Mouse (Mus musculus) c-Kit-negative CD71-positive TER-119-positive erythroid progenitor cells, embryonic 14.5 days (primary cell): ENCODE data around the gene Hadhb.
A peak's percentile ranks its signal among the peaks of the same experiment; 100 is the strongest.
"Not testable (repeated sequence)": the region's sequence is repeated elsewhere in the genome, so short reads cannot be mapped to it uniquely, and the experiment has no call there.

ENCODE experiments used
- DNase-seq: peaks from one replicate; pipeline ENCODE4 v3.0.0-alpha.2; 2013; ENCODE audit warnings: low read depth, low spot score

The Hadhb gene

DNA sequence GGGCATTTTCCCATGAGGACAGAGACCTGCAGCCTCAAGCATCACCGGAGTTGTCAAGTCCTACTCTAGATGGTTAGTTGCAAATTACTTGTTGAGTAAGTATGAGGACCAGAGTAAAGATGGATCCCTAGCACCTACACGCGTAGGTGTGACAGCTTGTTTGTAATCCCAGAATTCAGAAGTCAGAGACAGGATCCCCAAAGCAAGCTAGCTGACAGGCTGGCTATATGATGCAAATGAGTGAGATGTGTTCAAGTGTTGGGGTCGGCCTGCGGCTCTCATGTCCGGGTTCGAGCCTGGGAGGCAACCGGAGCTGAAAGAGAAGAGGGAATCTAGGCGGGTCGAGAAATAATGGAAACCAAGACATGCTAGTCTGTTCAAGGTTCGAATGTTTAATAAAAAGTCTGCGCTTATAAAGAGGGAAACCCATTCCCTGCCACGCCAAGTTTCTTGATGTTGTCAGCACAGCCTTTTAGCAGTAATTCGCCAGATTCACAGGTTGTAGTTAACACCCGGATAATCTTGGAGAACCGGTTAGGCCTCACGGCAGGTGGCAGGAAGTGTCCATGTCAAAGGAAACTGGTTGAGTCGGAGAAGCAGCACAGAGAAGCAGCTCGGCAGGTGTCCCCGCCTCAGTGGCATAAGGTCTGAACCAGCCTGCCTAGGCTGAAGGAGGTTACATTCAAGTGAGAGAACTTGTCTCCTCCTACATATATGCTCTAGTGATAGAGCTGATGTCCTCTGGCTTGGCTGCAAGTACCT is 18.1 kb downstream of the Hadhb start:
- DNase-seq, result no peak

DNA sequence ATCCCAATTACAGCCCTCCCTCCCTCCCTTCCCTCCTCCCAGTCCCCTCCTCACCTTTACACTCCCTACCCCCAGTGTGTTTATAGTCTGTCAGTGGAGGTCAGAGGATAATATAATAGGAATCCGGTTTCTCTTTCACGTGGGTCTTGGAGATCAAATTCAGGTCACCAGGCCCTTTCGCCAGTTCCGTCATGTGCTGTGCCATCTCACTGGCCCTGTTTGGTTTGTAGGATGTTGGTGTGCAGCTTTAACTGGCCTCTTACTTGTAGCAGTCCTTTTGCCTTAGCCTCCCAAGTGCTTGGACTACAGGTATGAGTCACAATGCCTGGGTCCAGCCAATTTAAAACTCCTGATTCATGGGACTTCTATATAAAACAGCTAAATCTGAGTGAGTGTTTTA is 20.8 kb downstream of the Hadhb start:
- no peak for DNase-seq

DNA sequence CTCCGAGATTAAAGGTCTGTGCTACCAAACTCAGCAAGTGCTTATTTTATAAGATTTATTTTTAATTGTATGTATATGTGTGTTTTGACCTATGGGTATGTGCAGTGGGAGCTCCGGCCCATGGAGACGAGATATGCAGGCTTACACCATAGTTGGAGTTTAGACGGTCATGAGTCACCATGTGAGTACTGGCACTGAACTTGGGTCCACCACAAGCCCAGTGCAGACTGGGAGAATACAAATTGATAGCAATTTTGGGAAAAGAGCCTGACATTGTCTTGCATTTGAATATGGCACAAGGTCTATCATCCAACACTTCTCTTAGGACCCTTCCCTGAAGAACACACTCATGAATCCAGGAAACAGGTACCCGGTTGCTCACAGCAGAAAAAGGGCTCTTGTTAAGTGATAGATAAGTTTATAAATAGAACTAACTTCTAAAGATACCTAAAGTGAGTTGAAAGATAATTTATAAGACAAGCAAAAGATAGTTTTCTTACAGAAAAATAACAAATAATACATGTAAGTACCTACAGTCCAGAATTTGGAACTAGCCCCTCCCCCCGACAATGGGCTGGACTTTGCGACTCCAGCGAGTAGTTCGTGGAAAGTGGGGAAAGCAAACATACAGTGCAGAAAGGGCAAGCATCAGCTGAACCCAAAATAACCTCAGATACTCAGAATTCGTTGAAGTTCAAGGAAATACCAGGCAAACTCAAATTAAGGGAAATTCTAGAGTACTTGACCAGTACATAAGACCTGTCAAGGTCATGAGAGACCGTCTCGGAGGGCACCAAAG is 32.8 kb downstream of the Hadhb start:
- no peak for DNase-seq

DNA sequence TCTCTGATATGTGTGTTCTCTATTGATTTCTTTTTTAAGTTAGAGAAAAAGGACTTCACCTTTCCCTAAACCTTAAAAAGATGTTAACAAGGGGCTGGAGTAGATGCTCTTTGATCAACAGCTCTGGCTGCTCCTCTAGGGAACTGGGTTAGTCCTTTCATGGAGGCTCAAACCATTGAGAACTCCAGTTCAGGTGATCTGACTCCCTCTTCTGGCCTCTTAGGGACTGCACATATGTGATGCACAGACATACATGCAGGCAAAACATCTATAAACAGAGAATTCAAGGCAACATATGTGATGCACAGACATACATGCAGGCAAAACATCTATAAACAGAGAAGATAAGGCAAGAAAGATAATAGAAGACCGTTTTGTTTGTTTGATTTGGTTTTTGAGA is 37.4 kb downstream of the Hadhb start:
- no peak for DNase-seq

DNA sequence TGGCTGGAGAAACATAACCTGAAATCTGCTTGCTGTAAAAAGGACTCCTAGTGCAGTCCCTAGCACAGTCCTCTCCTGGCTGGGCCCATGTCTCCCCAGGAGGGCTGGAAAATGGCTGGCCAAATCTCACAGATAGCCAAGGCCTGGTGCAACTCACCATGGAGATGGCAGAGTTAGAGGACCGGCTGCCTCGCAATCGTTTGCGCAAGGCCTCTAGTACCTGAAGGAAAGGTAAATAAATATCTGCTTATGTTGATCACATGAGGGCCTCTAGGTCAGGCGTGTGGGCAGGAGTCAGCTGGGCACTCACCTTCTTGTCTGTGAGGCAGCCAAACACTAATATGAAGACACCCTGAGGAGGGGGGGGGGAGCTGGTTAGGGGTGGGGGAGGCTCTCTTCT is 40.3 kb downstream of the Hadhb start:
- DNase-seq, result no peak

DNA sequence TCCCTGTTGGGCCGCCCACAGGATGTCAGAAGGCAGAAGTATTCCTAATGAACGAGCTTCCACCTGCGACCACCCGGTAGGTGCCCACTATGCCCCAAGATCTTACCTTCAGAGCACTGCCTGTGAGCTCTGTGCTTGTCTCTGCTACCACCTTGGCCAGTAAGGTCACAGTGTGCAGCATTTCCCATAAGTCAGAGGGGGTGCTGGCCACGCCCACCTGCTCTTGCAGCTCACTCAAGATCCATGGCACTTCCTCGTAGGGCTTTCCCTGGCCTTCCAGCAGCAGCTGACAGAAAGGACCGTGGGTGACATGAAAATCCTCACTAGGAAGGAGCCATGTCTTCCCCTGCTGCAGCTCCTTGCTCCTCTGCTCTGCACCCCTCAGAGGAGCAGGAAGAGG is 43.2 kb downstream of the Hadhb start:
- DNase-seq, result no peak

DNA sequence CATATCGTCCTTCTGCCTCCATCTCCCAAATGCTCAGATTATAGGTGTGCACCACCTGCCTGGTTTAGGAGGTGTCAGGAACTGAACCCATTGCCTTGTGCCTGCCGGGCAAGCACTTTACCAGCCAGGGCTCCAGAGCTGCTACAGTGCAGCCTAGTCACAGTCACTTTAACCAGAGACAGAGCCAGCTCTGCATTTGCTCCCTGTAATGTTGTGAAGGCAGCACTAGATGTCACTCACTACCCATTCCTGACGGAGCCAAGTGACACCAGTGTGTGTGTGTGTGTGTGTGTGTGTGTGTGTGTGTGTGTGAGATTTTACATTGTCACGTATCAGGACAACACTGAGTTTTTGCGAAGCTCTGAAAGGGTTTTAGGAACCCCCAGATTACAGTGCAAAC is 46.5 kb downstream of the Hadhb start:
- DNase-seq, result no peak

DNA sequence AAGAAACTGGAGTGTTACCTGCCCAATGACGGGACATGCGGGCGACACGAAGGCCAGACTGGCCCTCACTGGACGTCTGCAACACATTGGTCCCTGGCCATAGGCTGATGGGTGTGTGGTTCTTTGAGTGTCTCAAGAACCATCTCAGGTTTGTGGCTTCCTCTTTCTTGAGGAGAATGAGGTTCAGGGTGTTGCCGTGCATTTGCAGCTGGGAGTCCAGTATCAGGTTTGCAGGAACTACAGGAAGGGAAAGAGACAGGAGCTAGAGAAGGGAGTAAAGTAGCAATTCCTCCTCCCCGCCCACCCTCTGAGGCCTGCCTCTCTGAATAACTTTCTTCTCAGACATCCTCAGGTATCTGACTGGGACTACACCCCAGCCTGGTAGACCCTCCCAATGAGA is 47.2 kb downstream of the Hadhb start:
- no peak for DNase-seq

DNA sequence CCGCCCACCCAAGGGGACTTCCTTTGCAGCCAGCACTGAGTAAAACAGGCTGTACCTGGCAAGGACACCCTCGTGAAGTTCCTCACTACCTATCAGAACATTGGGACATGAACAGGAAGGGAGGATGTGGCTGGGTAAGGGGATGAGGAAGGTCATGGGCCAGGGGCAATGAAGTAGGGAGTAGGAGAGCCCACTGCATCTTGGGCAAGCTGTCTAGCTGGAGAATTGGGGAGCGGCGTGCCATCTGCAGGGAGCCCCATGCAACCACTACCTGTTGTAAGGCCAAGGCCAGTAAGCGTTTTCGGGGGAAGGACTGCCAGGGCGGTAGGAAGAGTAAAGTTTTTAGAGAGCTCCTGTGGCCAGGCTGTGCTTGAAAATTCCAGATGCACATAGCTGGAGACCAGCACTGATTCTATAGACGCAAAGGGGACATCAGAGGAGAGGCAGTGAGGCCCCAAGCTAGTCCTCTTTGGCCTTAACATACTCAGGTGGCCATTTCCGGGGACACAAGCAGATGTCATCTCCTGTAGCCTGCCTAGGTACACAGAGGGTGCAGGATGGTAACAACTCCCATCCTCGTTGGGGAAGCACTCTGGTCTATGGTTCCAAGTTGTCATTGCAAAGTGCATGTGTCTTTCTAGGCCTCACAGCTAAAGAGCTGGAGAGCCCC is 48.3 kb downstream of the Hadhb start:
- DNase-seq, result no peak

DNA sequence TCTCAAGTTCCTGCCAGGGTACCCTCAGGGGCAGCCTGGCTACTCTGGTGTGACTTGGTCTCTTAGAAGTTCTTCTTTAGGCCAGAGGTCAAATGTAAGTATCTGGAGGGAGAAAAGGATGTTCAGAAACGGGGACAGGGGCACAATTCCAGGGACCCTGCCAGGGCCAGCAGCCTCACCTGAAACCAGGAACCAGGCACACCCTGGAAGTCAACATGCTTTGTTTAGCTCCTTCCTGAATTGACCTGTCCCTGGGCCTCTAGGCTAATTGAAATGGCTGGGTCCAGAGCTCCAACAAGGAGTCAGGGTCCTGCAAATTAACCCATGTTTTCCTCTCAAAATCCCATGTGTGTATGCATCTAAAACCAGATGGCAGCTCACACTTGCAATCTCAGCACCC is 49.4 kb downstream of the Hadhb start:
- no peak for DNase-seq

DNA sequence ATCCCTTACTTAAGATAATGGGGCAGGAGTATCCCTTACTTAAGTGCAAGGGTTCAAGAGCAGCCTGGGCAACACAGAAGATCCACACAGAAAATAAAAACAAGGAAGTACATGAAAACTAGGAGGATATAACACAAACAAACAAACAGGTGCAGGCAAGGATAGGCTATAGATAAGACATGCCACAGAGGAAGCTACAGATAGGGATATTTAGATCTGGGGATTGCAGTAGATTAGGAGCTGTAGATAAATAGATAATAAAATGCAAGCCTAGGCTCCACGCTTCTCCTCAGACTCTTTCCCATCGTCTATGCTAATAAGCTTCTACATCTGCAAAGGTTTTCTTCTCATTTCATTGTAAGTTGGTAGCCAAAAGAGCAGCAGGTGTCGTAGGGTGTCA is 50.0 kb downstream of the Hadhb start:
- DNase-seq, result no peak

DNA sequence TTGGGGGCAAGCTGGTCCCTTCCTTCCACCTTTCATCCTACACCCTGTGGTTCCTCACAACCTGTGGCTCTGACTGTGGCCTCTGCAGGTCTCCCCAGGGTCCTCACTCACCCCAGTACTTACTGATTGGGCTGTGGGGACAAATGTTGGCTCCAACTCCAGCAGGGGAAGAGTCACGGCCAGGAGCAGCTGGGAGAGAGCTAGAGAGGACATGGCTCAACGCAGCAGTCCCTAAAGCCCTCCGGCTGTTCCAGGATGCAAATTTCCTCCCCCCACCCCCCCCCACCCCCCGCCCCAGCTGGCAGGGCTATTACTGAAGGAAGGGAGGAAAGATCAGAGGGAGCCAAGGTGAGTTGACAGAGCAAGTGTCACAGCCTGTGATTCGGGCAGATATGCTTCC is 50.4 kb downstream of the Hadhb start, which contains the start of gene Adgrf3:
Adgrf3 (minus strand) TSS at position 230 of the 400 bp plus-strand sequence.
- no peak for DNase-seq

DNA sequence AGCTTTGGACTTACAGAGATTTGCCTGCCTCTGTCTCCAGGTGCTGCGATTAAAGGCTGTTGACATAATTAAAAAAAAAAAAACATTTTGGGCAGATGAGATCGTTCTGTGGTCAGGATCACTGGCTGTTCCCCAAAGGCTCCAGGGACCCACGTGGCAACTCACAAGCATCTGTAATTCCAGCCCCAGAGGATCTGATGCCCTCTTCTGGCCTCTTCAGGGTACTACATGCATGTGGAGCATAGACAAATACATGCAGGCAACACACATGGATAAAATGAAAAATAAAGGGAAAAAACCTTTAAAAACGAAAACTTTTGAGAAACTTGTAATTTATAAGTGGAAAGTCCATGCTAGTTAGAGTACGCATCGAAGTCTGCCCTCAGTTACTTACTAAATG is 52.2 kb downstream of the Hadhb start:
- DNase-seq, result peak; percentile 19

DNA sequence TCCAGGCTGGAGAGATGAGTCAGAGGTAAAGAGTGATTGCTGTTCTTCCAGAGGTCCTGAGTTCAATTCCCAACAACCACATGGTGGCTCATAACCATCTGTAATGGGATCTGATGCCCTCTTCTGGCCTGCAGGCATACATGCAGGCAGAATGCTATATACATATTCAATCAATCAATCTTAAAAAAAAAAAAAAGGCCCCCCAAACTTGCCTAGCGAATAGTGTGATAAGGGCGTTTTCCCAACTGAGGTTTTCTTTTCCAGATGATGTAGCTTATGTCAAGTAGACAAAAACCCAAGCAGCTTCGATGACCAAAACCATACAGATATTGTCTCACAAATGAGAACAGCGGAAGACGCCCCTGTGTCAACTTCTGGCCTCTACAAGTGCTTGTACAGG is 55.7 kb downstream of the Hadhb start:
- DNase-seq, result not testable (repeated sequence)

DNA sequence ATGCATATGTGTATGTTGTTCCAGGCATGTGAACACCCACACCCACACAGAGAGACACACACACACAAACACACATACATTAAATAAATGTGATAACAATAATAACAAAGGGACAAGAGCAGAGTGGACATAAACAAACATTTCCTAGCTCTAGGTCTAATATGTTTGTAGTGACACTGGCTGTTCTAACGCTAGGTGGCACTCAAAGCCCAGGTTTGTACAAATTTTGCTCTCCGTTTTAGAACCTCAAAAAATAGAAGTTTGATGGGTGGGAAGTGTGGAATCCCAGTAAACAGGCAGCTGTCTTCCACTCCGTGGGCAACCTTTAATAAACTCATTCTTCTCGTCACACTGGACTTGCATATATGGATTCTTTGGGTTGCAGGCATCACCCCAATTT is 59.8 kb downstream of the Hadhb start:
- DNase-seq, result no peak

DNA sequence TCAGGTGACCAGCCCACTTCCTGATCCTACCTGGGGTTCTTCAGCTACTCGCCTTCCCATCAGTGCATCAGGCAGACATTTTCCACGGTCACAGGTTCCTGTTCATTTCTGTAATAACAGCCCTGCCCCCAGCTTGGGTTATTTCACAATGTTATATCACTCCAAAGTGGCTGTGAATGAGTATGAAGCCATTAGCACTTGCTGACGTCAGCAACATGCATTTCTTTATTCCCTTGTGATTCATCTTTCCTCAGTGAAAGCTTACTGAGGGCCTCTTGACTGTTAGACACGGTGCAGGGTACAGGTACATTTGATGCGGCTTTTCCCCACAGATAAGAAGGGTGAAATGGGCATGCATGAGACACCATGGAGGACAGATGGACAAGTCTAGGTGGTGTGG is 60.9 kb downstream of the Hadhb start:
- DNase-seq, result no peak

DNA sequence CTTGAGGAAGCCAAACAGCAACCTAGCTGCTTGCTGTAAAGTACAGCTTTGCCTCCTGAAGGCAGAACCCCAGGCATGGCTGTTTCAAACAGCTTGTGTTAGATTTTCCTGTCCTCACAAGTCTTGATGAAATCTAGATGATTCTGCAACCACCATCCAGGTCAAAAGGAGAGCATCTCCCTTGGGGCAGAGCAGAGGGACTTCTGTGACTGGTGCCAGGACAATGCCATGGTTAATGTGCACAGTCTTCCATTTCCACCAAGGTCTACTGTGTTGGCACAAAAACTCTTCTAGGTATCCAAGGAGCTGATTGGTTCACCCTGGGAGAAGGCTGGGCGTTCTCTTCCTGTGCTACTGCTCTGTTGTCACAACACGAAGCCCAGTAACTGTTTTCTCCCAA is 64.7 kb downstream of the Hadhb start:
- DNase-seq, result no peak

DNA sequence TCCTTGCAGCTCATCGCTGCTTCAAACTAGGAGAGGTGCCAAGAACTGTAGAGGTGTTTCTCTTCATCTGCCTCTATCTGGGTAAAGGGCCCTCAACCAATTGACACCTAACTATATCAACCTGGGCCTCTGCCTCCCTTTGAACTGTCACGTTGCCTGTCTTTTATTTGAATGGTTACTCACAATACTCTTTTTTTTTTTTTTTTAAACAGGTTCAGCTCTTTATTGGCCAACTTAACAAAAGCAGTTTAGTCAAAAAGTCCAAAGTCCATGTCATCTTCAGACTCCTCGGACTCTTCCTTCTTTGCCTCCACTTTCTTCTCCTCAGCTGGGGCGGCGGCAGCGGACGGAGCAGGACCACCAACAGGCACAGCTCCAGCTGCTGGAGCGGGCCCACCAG is 65.6 kb downstream of the Hadhb start:
- no peak for DNase-seq

DNA sequence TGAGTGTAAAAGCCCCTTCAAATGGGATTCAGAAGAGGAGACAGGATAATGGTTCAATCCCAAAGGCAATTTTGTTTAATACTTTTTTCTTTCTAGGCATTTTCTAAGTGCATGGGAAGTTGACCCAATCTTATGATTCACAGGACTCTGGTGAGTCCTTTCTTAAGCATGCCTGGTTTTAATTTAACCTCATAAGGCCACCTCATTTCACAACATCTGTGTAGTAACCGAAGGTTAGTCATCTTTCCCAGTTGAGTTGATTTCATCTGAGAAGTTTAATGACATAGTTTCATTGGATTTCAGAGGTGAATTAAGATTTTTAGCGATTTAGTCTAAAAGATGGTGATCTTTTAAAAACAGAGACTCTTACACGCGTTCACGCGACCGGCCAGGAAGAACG is 67.6 kb downstream of the Hadhb start:
- DNase-seq, result no peak

DNA sequence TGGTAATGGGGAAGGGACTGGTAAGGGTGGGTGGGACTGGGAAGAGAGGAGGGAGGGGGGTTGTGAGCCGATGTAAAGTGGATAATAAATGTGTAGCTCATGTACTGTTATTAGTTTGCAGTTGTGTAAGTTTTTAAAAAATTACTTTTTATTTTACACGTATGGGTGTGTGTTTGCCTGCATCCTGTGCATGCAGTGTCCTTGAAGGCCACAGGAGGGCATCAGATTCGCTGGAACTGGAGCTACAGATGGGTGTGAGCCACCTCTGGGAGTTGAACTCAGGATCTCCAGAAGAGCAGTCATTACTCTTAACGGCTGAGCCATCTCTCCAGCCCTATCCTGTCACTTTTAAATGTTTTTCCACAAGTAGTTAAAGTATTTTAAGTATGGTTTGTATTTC is 75.9 kb downstream of the Hadhb start:
- no peak for DNase-seq

DNA sequence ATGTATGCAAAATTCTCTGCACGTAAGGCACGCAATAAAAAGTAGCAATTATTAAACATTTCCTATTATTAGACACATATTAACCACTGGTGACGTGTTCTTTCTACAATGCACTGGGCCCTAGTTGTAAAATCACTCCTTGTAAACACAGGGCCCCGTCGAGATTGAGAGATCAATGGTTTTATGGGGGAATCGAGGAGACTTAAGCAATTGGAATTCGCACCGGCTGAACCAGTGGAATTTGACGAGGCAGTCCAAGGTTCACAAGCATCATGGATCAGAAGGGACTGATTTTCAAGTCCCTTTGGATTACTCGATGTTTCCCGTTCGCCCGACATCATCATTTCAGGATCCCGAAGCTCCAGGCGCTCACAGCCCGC is 76.8 kb downstream of the Hadhb start:
- no peak for DNase-seq

DNA sequence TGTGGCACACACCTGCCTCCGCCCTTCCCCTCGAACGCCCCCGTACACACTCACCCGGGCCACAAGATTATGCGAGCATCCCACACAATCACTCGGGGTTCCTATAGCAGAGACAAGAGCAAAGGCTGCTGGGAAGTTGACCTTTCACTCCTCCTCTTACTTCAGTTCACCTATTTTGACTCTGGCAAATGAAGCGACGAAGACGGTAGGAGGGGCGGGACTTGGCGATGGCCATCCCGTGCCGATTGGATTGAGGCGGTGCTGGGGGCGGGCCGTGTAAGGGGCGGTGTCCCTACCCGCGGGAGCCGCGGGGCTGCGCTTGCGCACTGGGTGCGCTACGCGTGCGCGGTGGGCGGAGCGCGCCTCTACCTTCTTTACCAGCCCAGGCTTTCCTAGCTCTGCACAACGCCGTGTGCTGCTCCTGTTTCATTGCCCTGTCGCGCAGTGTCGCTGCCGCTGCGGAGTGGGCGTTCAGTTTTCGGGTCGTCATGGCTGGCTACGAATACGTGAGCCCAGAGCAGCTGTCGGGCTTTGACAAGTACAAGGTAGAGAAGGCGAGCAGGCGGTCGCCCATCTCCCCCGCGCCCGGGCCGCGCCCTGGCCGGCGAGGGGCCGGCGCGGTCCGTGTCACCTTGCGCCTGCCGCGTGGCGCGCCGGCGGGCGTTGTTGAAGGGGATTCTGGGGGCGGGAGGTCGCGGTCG is 77.4 kb downstream of the Hadhb start, which contains the start of gene Selenoi:
Selenoi (plus strand) TSS at position 311 of the 701 bp plus-strand sequence.
- DNase-seq, result peak; percentile 96
